Mouse (Mus musculus) embryonic facial prominence, embryonic 14.5 days (tissue): ENCODE results near the gene D2hgdh. TPM values are rescaled to one million over a fixed set of nuclear protein-coding genes. Genes with fewer than 3 reads are reported as not detected.

ENCODE experiments used
- ATAC-seq: fragments of 200-750 bp; cut with Nextera tagmentation; 2 replicates; pipeline ENCODE4 v1.8.0; 2017; ENCODE audit warnings: low read depth, moderate number of reproducible peaks, moderate TSS enrichment
- DNase-seq: peaks from one replicate; pipeline ENCODE4 v3.0.0-alpha.2; 2015; ENCODE audit warnings: low spot score
- H3K27ac ChIP-seq: fragments of 300-500 bp; sonication (generic); replicated peaks from 2 replicates; pipeline ENCODE4 v1.5.1; 2014; ENCODE audit warnings: low read depth, mild to moderate bottlenecking, low read length, moderate library complexity
- H3K27me3 ChIP-seq: fragments of 300-500 bp; sonication (generic); replicated peaks from 2 replicates; pipeline ENCODE4 v1.6.1; 2014; ENCODE audit warnings: low read length; ENCODE audit not compliant: control insufficient read depth, insufficient read depth
- H3K36me3 ChIP-seq: fragments of 300-500 bp; sonication (generic); 2 replicates; pipeline ENCODE4 v1.6.1; 2014; ENCODE audit warnings: low read length, mixed read lengths; ENCODE audit not compliant: control insufficient read depth, insufficient read depth
- H3K4me1 ChIP-seq: fragments of 300-500 bp; sonication (generic); 2 replicates; pipeline ENCODE4 v1.6.1; 2014; ENCODE audit warnings: antibody characterized with exemption, low read length; ENCODE audit not compliant: control insufficient read depth, insufficient read depth
- H3K4me2 ChIP-seq: fragments of 300-500 bp; sonication (generic); 2 replicates; pipeline ENCODE4 v1.6.1; 2014; ENCODE audit warnings: low read depth, mild to moderate bottlenecking, low read length, moderate library complexity, mixed read lengths
- H3K4me3 ChIP-seq: fragments of 300-500 bp; sonication (generic); 2 replicates; pipeline ENCODE4 v1.5.1; 2014; ENCODE audit warnings: low read depth, mild to moderate bottlenecking, low read length
- H3K9ac ChIP-seq: fragments of 300-500 bp; sonication (generic); 2 replicates; pipeline ENCODE4 v1.6.1; 2014; ENCODE audit warnings: low read depth, mild to moderate bottlenecking, low read length, moderate library complexity, mixed read lengths
- H3K9me3 ChIP-seq: fragments of 300-500 bp; sonication (generic); 2 replicates; pipeline ENCODE4 v1.6.1; 2016; ENCODE audit warnings: low read length; ENCODE audit not compliant: control insufficient read depth
- WGBS: fragments of 180-500 bp; shearing (Covaris S2); extraction: QIAGEN DNeasy Blood & Tissue Kit; methylation state at CpG from one replicate; pipeline ENCODE4 v1.1.7; 2014; 5-methylcytosine and 5-hydroxymethylcytosine counted together
- polyA plus RNA-seq: library from polyadenylated mRNA; unstranded; fragments of >200 nt; fragmentation: Nextera tagmentation; extraction: Ambion mirVana; gene quantifications from 2 replicates; pipeline ENCODE4 v1.2.1, GENCODE M21; 2014

Gene D2hgdh
- polyA plus RNA-seq, 1 experiment from 2014 or later: 10.7 TPM

DNA sequence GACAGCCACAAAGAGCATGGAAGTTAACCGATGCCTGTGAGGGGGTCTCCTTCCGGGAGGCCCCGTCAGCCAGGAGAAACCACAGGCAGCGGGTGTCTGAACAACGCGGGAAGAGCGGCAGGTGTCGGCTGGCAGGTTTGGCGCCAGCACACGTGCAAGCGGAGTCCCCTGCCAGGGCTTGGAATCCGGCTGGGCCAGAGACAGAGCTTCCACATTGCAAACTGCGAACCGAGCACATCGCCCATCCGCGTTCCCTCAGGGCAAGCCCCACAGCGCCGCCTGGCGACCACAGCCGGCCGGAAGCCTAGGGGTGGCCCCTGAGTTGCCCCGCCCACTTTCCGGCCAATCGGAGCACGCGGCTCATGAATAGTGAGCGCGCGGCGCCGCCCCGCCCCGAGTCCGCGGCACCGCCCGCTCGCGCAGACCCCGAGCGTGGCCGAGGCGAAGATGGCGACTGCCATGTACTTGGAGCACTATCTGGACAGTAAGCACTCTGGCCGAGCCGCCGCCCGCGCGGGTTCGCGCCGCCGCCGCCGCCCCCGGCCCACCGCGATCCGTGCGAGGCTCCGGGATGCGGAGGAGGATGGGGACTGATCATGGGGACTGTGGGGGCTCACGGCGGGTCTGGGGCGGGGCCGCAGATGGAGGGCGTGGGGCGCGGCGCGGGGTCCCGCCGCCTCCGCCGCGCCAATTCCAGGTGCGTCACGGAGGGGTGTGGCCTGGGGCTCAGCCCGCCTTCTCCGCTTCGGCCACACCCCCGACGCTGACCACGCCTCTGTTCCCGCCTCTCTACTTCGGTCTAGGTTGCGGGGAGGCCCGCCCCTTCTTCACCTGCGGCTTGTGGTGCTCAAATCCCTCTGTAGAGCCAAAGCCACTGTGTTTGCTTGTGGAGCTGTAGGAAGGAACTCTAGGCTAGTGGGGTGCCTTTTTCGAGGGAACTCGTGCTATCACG, 20.9 kb upstream of the D2hgdh start, which contains the start of gene Ing5:
TSS of gene Ing5 (plus strand) at position 410 of the 952 bp plus-strand sequence.
- Histone ChIP-seq H3K27ac (peak within 1 kb of the TSS; percentile 97), H3K27me3 (no peaks in the 10 kb centered on the region), H3K4me1 (peaks cover 14% of the 10 kb centered on the region), H3K9me3 (no peaks in the 10 kb centered on the region), H3K36me3 (peaks cover 46% of the 10 kb centered on the region), H3K9ac (peak within 1 kb of the TSS; percentile 88), H3K4me3 (peak within 1 kb of the TSS; percentile 80), H3K4me2 (peak within 1 kb of the TSS; percentile 94)
- DNase-seq (peak; percentile 97), ATAC-seq (peak; percentile 94)
- 1% methylated on average over 19 of the region's 94 CpGs for WGBS

DNA sequence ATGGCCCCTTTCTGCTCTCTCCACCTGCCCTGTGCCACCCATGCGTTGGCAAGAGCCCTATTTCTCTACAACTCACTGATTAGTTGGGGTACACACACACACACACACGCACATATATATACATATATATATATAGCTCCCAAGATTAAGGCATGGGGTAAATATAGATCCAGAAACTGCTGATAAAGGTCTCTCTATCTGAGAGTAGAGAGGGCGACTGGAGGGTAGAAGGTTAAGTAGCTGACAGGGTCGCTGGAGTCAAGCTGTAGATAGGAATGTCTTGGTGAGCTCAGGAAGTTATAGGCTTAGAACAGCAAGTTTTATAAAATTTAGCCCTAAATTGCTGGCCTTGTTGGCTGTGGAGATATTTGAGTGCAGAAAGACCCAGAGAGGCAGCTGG, 19.9 kb upstream of the D2hgdh start:
- 86% methylated on average over 4 of the region's 4 CpGs for WGBS

DNA sequence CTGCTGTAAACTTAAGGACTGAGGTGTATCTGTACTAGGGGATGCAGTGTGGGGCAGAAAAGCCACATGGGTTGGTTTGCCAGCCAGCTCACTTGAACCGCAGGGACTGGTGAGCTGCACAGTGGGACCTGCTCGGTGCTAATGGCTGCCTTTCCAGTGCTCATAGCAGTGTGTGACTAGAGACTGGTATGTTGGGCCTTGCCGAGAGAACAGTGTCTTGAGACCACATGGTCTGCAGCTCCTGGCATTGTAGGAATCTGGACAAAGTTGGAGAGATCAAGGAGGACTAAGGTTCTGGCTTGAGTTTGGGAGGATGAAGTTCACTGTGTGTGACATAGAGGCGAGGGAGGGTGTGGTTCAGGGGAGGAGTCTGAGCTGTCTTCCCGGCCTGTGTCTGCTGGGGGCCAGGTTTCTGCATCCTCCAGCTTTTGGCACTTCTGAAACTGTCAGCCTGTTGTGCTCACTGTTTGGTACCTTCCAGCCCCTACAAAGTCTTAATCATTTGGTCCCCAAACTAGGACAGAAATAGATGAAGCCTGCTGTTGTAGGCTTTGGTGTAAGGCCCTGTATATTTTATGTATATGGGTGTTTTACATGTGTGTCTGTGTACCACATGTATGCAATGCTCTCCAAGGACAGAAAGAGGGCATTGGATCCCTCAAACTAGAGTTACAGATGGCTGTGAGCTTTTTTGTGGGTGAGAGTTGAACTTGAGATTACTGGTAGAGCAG, 19.3 kb upstream of the D2hgdh start:
- ATAC-seq (no peak), DNase-seq (no peak)
- peaks cover 14% of the 10 kb centered on the region for H3K4me1 ChIP-seq
- WGBS: 75% methylated on average over 5 of the region's 5 CpGs
- H3K4me3 ChIP-seq: no peak overlapping the region
- H3K4me2 ChIP-seq: 0 out of 2 replicates have a peak overlapping the region, but pooled peaks have one; percentile 15
- peaks cover 42% of the 10 kb centered on the region for H3K36me3 ChIP-seq
- no peak overlapping the region for H3K27ac ChIP-seq
- H3K9me3 ChIP-seq: no peaks in the 10 kb centered on the region
- 0 out of 2 replicates have a peak overlapping the region, but pooled peaks have one; percentile 5 for H3K9ac ChIP-seq
- H3K27me3 ChIP-seq: no peaks in the 10 kb centered on the region

More for the DNA sequence above, 19.9 kb upstream of the D2hgdh start:
- ATAC-seq (no peak), DNase-seq (no peak)
- Histone ChIP-seq H3K9ac (peak overlapping the region; percentile 88; the same call in 1 of the 2 replicates), H3K4me2 (peak overlapping the region; percentile 94), H3K27ac (no peak overlapping the region), H3K9me3 (no peaks in the 10 kb centered on the region), H3K27me3 (no peaks in the 10 kb centered on the region), H3K36me3 (peaks cover 42% of the 10 kb centered on the region), H3K4me3 (peak overlapping the region; percentile 80), H3K4me1 (peaks cover 14% of the 10 kb centered on the region)

DNA sequence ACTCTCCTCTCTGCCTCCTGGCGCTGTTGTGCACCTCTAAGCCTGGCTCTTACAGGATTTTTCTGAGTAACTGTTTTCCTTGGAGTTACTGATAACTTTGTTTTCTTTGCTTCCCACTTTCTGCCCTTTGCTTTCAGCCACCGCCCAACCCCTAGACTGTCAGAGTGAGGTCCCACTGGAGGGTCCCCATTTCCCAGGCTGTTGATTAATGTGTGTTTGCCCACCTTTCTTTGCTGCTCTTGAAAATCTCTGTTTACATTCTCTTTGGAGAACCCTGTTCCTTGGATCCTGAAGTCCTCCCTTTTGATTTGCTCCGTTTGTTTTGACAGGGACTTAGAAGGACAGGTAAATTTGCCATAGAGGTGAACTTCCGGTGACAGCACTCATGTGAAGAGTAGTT, 15.8 kb upstream of the D2hgdh start:
- WGBS: 96% methylated on average over 4 of the region's 4 CpGs

DNA sequence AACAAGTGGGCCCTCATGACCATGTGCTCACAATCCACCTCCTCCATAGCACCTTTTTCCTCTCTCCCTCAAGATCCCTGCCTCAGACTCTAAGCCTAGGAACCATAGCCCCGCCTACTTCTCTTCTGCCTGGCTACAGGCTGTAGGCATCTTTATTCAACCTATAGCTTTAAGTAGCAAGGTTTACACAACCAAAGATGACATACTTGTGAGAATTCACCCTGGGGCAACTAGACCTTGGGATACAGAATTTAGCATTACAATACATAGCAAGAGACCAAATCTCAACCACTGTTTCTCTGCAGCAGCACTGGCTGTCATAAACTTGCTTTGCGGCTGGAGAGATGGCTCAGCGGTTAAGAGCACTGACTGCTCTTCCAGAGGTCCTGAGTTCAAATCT, 14.7 kb upstream of the D2hgdh start:
- Histone ChIP-seq H3K4me2 (no peak overlapping the region), H3K36me3 (peaks cover 83% of the 10 kb centered on the region), H3K4me1 (peaks cover 4% of the 10 kb centered on the region; the same call in 1 of the 2 replicates), H3K4me3 (no peak overlapping the region), H3K9me3 (no peaks in the 10 kb centered on the region), H3K27me3 (no peaks in the 10 kb centered on the region), H3K9ac (no peak overlapping the region), H3K27ac (no peak overlapping the region)
- DNase-seq: no peak
- no peak for ATAC-seq
- 93% methylated on average over 3 of the region's 3 CpGs for WGBS

More for the DNA sequence above, 15.8 kb upstream of the D2hgdh start:
- no peak overlapping the region for H3K9ac ChIP-seq
- H3K4me3 ChIP-seq: no peak overlapping the region
- no peak overlapping the region for H3K4me2 ChIP-seq
- no peak for ATAC-seq
- no peak for DNase-seq
- H3K9me3 ChIP-seq: no peaks in the 10 kb centered on the region
- no peak overlapping the region for H3K27ac ChIP-seq
- H3K27me3 ChIP-seq: no peaks in the 10 kb centered on the region
- peaks cover 11% of the 10 kb centered on the region; the same call in 1 of the 2 replicates for H3K4me1 ChIP-seq
- peaks cover 71% of the 10 kb centered on the region for H3K36me3 ChIP-seq

DNA sequence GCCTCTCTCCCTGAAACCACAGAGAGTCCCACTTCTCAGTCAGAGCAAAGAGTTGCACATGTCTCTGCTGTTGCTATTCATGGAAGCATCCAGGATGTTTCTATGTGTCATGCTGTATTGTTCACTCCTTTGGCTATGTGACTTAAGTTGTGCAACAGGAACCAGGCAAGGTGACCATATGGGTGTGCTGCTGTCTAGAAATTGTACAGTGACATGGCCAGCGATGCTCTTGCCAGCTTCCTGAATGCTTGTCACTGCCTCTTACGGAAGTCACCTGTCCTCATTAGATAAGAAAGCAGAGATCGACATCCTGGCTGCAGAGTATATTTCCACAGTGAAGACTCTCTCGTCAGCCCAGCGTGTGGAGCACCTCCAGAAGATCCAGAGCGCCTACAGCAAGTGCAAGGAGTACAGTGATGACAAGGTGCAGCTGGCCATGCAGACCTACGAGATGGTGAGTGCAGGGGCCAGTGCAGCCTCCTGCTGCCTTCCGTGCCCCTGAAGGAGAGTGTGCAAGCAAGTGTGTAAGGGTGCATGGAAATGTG, 13.1 kb upstream of the D2hgdh start:
- ATAC-seq (no peak), DNase-seq (no peak)
- no peaks in the 10 kb centered on the region for H3K9me3 ChIP-seq
- H3K4me2 ChIP-seq: no peak overlapping the region
- H3K4me1 ChIP-seq: no peaks in the 10 kb centered on the region
- no peaks in the 10 kb centered on the region for H3K27me3 ChIP-seq
- H3K4me3 ChIP-seq: no peak overlapping the region
- H3K9ac ChIP-seq: no peak overlapping the region
- H3K27ac ChIP-seq: no peak overlapping the region
- WGBS: 90% methylated on average over 8 of the region's 8 CpGs
- peaks cover 90% of the 10 kb centered on the region for H3K36me3 ChIP-seq

DNA sequence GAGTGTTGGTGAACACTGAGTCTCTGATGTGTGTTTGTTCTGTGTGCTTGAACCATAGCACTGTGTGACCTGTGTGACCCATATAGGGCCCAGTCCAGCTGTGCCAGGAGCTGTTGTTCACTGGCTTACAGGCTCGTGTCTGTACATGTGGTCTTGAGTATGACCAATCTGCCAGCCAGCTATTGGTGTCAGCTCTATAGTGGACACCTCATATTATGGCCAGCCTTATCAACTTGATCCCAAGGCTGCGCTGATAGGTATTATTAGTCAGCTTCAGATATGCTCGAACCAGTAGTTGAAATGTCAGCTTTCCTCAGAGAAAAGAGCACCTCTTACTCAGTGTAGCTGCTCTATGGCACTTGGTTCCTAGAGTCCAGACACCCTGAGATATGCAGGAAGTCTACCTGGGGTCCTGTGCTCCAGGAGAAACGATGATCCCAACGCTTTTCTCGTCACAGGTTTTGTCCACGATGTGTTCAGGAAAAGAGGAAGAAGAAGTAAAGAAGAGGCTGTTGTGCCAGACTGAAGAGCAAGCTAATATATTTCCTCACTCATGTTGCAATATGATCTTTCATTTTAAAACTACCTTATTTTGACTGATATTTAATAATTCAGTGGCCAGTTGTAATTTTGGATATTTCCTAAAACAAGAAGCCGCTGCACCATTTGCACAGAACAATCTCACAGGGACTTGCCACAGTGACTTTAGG, 6.7 kb upstream of the D2hgdh start:
- H3K4me3 ChIP-seq: no peak overlapping the region
- 93% methylated on average over 8 of the region's 8 CpGs for WGBS
- no peaks in the 10 kb centered on the region for H3K9me3 ChIP-seq
- DNase-seq (no peak), ATAC-seq (no peak)
- no peaks in the 10 kb centered on the region for H3K4me1 ChIP-seq
- peaks cover 89% of the 10 kb centered on the region for H3K36me3 ChIP-seq
- no peak overlapping the region for H3K27ac ChIP-seq
- no peaks in the 10 kb centered on the region for H3K27me3 ChIP-seq
- H3K9ac ChIP-seq: no peak overlapping the region
- H3K4me2 ChIP-seq: no peak overlapping the region

DNA sequence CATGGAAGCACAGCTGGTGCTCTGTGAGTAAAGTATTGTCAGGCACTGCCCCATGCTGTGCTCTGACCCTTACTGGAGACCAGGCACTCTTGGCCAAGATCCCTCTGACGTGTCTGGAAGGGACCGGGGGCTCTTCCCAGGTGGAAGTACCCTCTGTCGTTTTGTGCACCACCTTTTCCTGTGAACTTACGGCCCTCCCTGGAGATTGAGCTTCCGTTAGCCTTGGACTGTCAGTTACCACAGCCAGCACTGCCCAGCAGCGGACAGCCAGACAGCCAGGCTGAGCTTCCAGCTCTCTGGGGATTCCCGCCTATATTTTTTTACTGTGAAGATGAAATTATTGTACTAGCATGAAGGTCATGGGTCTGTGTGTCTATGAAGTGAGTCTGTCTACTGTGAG, 6.0 kb upstream of the D2hgdh start:
- no peak overlapping the region for H3K27ac ChIP-seq
- no peaks in the 10 kb centered on the region for H3K4me1 ChIP-seq
- WGBS: 89% methylated on average over 7 of the region's 7 CpGs
- H3K4me3 ChIP-seq: no peak overlapping the region
- H3K9me3 ChIP-seq: no peaks in the 10 kb centered on the region
- DNase-seq (no peak), ATAC-seq (no peak)
- no peaks in the 10 kb centered on the region for H3K27me3 ChIP-seq
- H3K4me2 ChIP-seq: no peak overlapping the region
- H3K36me3 ChIP-seq: peaks cover 81% of the 10 kb centered on the region
- H3K9ac ChIP-seq: no peak overlapping the region
